Mouse (Mus musculus): ENCODE measurements around the gene Ccdc120. TPM values are rescaled to one million over a fixed set of nuclear protein-coding genes. Genes with fewer than 3 reads are reported as not detected.

The Ccdc120 gene
- total RNA-seq, 2 experiments from 2014 or later: 5.2 to 6.9 TPM

DNA sequence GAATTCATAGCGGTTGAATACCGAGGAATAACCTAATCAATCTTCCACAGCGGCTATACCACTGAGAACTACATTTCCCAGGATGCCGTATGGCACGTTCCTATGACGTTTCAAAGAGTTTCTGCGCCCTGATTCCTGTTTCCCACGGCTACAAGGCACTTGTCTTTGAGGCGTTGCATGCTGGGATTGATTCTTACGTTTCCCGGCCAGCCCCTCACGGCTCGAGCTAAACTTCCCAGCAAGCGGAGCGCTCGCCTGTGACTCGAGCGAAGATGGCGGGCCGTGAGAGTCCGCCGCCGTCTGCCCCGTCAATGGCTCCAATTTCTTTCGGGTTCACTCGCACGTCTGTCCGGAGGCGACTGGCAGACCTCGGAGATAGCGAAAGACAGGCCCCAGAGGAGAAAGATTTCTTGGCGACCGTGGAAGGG is 53.7 kb downstream of the Ccdc120 start, which contains the start of gene Gpkow:
Gene Gpkow, plus strand, starts transcription at position 178 of the 428 bp plus-strand sequence.
- DNase-seq: peak; percentile 82

DNA sequence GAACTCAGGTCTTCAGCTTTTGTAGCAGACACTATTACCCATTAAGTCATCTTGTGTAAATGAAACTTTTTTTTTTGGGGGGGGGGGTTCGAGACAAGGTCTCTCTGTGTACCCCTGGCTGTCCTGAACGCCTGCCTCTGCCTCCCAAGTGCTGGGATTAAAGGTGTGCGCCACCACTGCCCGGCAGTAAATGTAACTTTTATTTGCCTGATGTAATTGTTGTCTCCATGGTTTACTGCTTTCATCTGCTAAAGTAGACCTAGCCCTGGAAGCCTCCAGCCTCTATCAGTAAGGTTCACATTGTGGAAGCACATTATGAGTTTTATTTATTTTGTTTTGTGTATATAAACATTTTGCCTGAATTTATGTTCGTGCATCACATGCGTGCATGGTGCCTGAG is 54.2 kb downstream of the Ccdc120 start:
- DNase-seq: no peak

DNA sequence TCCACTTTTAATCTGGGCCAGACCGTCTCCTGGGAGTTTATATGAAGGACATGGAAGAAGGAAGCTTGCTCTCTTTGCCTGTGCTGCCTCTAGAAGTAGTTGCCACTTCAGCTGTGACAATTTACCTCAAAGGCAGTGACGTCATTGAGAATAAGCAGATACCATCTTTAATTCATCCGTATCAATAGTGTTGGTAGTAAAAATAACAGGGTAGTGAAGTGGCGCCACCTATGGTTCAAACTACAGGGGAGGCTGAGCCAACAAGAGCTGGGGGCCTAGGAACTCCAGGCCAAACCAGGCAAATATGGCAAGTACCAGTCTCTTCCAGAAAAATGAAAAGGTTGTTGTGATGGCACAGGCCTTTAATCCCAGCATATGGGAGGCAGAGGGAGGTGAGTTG is 57.8 kb downstream of the Ccdc120 start:
- peak; percentile 45 for DNase-seq

DNA sequence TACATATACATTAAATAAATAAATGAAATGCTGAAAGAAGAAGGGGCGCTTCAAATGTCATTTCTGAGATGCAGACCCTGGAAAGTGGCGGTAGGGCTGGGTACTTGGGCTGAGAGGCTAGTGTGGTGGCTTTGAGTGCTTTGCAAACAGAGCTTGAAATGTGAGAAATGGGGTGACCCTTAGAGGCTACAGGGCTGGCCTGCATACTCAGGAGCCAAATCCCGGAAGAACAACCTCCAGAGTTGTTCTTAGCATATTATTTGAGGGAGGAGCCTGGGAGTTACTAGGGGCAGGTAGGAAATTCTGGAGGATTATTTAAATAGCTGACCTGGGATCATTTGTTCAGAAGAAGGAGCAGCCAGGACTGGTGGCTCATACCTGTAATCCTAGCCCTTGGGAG is 60.2 kb downstream of the Ccdc120 start:
- no peak for DNase-seq

DNA sequence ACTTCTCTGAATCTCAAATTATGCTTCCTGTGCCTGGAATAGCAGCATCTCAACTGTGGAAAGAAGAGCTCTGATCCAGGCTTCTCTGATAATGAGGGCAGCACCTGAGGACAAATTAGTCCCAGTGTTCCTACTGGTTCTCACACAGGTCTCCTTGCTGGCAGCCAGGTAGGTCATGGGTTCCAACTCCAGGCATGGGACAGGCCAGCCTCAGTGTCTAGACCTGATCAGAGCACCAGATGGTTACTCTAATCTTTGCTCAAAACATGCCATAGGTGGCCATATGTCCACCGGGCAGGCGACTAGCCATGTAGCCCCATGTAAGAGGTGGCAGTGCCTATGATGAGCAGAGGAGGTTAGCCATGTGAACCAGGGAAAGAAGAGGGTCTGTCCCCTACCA is 62.4 kb downstream of the Ccdc120 start:
- DNase-seq: no peak

Other genes with a start within 250 kb of the Ccdc120 start
- under 1 TPM; 0.30 to 0.45 TPM for gene Foxp3, start 177.3 kb downstream of the Ccdc120 start, total RNA-seq (2021)
- gene Ppp1r3f, start 176.6 kb downstream of the Ccdc120 start, total RNA-seq (2021): 1 to 10 TPM; 3.2 to 3.5 TPM
- 10 to 100 TPM; 17.8 to 20.1 TPM for gene Ccdc22, start 145.4 kb downstream of the Ccdc120 start, total RNA-seq (2021)
- not detected for gene Cacna1f, start 143.8 kb downstream of the Ccdc120 start, total RNA-seq (2021)
- 10 to 100 TPM; 44.4 to 58.6 TPM for gene Syp, start 112.4 kb downstream of the Ccdc120 start, total RNA-seq (2021)
- 10 to 100 TPM in 1 of 2 experiments, 1 to 10 TPM in 1; 9.2 to 18.0 TPM for gene Prickle3, start 93.6 kb downstream of the Ccdc120 start, total RNA-seq (2021)
- 10 to 100 TPM; 71.5 to 72.6 TPM for gene Plp2, start 79.5 kb downstream of the Ccdc120 start, total RNA-seq (2021)
- gene Magix, start 69.7 kb downstream of the Ccdc120 start, total RNA-seq (2021): 1 to 10 TPM; 5.3 to 5.8 TPM
- 10 to 100 TPM; 38.0 to 40.1 TPM for gene Gpkow, start 53.8 kb downstream of the Ccdc120 start, total RNA-seq (2021)
- gene Wdr45, start 36.6 kb downstream of the Ccdc120 start, total RNA-seq (2021): 10 to 100 TPM; 57.2 to 57.5 TPM
- gene Gm45208, start 28.7 kb downstream of the Ccdc120 start, total RNA-seq (2021): not detected
- 10 to 100 TPM; 12.3 to 13.9 TPM for gene Praf2, start 22.5 kb downstream of the Ccdc120 start, total RNA-seq (2021)
- 10 to 100 TPM; 35.7 to 39.3 TPM for gene Tfe3, start 11.7 kb upstream of the Ccdc120 start, total RNA-seq (2021)
- gene Gripap1, start 38.9 kb upstream of the Ccdc120 start, total RNA-seq (2021): 10 to 100 TPM; 34.2 to 48.2 TPM
- 1 to 10 TPM; 1.2 to 2.1 TPM for gene Kcnd1, start 71.4 kb upstream of the Ccdc120 start, total RNA-seq (2021)
- 10 to 100 TPM; 49.6 to 54.7 TPM for gene Otud5, start 90.5 kb upstream of the Ccdc120 start, total RNA-seq (2021)
- gene Pim2, start 127.4 kb upstream of the Ccdc120 start, total RNA-seq (2021): 1 to 10 TPM; 6.2 to 9.2 TPM
- gene Slc35a2, start 133.1 kb upstream of the Ccdc120 start, total RNA-seq (2021): 10 to 100 TPM; 23.2 to 27.0 TPM
- 10 to 100 TPM; 66.3 to 79.2 TPM for gene Pqbp1, start 148.4 kb upstream of the Ccdc120 start, total RNA-seq (2021)
- gene Timm17b, start 148.5 kb upstream of the Ccdc120 start, total RNA-seq (2021): 10 to 100 TPM; 88.3 to 94.3 TPM
- not detected for gene Gm10491, start 156.9 kb upstream of the Ccdc120 start, total RNA-seq (2021)
- not detected for gene Gm10490, start 158.6 kb upstream of the Ccdc120 start, total RNA-seq (2021)
- 10 to 100 TPM; 37.3 to 41.2 TPM for gene Pcsk1n, start 168.9 kb upstream of the Ccdc120 start, total RNA-seq (2021)
- not detected for gene Eras, start 177.7 kb upstream of the Ccdc120 start, total RNA-seq (2021)
- 10 to 100 TPM; 17.9 to 19.2 TPM for gene Hdac6, start 197.0 kb upstream of the Ccdc120 start, total RNA-seq (2021)
- 1 to 10 TPM; 1.2 to 2.5 TPM for gene Gata1, start 227.2 kb upstream of the Ccdc120 start, total RNA-seq (2021)

All from adrenal gland, postnatal 10 days (tissue).